Mouse (Mus musculus) heart, embryonic 10.5 days (tissue): Measurements from ENCODE around the gene H2-Eb2. TPM values are rescaled to one million over a fixed set of nuclear protein-coding genes. Genes with fewer than 3 reads are reported as not detected.
"Not testable (repeated sequence)": the region's sequence is repeated elsewhere in the genome, so short reads cannot be mapped to it uniquely, and the experiment has no call there.

Source experiments
- DNase-seq: peaks from one replicate; pipeline ENCODE4 v3.0.0-alpha.2; 2017; ENCODE audit warnings: low spot score
- H3K27ac ChIP-seq: fragments of 300-500 bp; sonication (generic); 2 replicates; pipeline ENCODE4 v1.5.1; 2016; ENCODE audit warnings: mild to moderate bottlenecking
- H3K27me3 ChIP-seq: fragments of 300-500 bp; sonication (generic); 2 replicates; pipeline ENCODE4 v1.6.1; 2016; ENCODE audit warnings: mild to moderate bottlenecking; ENCODE audit not compliant: poor library complexity, insufficient read depth, severe bottlenecking
- H3K36me3 ChIP-seq: fragments of 300-500 bp; sonication (generic); 2 replicates; pipeline ENCODE4 v1.6.1; 2016; ENCODE audit warnings: mild to moderate bottlenecking, moderate library complexity
- H3K4me1 ChIP-seq: fragments of 300-500 bp; sonication (generic); 2 replicates; pipeline ENCODE4 v1.6.1; 2016; ENCODE audit warnings: mild to moderate bottlenecking
- H3K4me3 ChIP-seq: fragments of 300-500 bp; sonication (generic); 2 replicates; pipeline ENCODE4 v1.5.1; 2016; ENCODE audit warnings: mild to moderate bottlenecking, moderate library complexity
- H3K9me3 ChIP-seq: fragments of 300-500 bp; sonication (generic); 2 replicates; pipeline ENCODE4 v1.6.1; 2016; ENCODE audit warnings: mild to moderate bottlenecking, moderate library complexity
- WGBS: fragments of 180-500 bp; shearing (Covaris S2); methylation state at CpG from one replicate; pipeline ENCODE4 v1.1.7; 2016; 5-methylcytosine and 5-hydroxymethylcytosine counted together
- polyA plus RNA-seq: library from polyadenylated mRNA; unstranded; fragments of >200 nt; fragmentation: Nextera tagmentation; extraction: Ambion mirVana; gene quantifications from 2 replicates; pipeline ENCODE4 v1.2.1, GENCODE M21; 2016

Gene H2-Eb2
- polyA plus RNA-seq, 1 experiment from 2014 or later, result not detected

DNA sequence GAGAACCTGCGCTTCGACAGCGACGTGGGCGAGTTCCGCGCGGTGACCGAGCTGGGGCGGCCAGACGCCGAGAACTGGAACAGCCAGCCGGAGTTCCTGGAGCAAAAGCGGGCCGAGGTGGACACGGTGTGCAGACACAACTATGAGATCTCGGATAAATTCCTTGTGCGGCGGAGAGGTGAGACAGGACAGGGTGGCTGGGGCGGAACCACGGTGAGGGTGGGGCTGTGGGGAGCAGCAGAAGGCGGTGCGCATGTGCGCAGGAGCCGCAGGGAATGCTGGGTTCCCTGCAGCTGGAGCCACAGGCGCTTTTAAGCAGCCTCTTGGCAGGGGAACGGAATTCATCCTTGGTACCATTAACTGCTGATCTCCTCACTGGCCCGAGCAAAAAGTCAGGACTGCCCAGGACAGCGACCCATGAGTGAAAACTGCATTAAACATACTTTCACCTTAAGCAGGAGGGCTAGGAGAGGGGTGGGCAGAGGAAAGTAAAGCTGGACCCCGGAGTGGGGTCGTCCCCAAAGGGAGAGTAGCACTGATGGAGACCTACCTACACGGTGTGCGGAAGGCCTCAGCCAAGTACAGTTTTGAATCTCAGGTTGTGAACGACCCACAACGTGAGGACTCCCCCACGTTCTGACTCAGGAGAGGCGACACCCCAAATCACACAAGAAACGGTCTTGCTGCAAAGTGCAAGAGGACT, 15.6 kb upstream of the H2-Eb2 start:
- peaks cover 11% of the 10 kb centered on the region for H3K4me1 ChIP-seq
- 21% methylated on average over 38 of the region's 38 CpGs for WGBS
- DNase-seq, result peak; percentile 84
- peak overlapping the region; percentile 86 for H3K27ac ChIP-seq
- H3K36me3 ChIP-seq, result no peaks in the 10 kb centered on the region
- peak overlapping the region; percentile 71 for H3K4me3 ChIP-seq
- H3K27me3 ChIP-seq, result peaks cover 5% of the 10 kb centered on the region; the same call in 1 of the 2 replicates
- H3K9me3 ChIP-seq, result no peaks in the 10 kb centered on the region

DNA sequence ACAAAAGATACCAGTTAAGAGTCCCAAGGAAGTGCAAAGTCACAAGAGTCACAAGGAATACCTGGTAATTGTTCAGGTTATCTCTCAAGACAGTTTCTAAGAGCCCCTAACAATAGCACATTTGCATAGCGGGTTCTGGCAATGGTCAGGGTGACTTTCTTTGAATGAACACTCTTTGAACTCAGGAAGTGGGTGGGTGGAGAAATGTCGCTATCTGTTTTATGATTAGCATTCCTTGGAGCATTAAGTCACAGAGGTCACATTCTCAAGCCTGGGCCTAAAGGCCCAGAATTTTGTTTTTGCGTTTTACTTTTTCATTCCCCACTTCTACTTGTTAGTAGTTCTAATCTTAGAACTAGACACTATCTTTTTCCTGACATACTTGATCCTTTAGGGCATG, 14.9 kb upstream of the H2-Eb2 start:
- H3K4me3 ChIP-seq, H3K36me3 ChIP-seq, H3K9me3 ChIP-seq, H3K27ac ChIP-seq, H3K27me3 ChIP-seq, DNase-seq: not testable (repeated sequence)
- 76% methylated on average over 3 of the region's 3 CpGs for WGBS
- H3K4me1 ChIP-seq, result peaks cover 11% of the 10 kb centered on the region

DNA sequence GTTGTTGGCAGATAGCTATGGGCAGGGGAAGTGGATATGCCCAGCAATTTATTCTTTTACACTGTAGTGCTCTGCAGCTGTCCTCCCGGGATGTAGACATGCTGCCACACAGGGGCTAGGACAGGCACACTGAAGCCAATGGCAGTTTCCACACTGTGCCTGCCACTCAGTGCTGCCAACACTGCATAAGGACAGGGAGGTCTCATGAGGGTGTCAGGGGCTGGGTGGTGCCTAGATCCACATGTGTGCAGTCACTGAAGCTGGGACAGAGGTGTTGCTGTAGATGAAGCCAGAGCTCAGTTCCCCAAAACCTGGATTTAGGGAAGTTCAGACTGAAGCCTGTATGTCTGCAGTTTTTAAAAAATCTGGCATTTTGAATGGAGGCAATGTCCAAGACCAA, 13.3 kb upstream of the H2-Eb2 start:
- no peak for DNase-seq
- no peaks in the 10 kb centered on the region for H3K36me3 ChIP-seq
- no peaks in the 10 kb centered on the region for H3K9me3 ChIP-seq
- H3K27me3 ChIP-seq, result peaks cover 5% of the 10 kb centered on the region; the same call in 1 of the 2 replicates
- H3K4me3 ChIP-seq, result no peak overlapping the region
- H3K27ac ChIP-seq, result no peak overlapping the region
- H3K4me1 ChIP-seq, result peaks cover 11% of the 10 kb centered on the region
- WGBS, result 90% methylated on average over 1 of the region's 1 CpGs

DNA sequence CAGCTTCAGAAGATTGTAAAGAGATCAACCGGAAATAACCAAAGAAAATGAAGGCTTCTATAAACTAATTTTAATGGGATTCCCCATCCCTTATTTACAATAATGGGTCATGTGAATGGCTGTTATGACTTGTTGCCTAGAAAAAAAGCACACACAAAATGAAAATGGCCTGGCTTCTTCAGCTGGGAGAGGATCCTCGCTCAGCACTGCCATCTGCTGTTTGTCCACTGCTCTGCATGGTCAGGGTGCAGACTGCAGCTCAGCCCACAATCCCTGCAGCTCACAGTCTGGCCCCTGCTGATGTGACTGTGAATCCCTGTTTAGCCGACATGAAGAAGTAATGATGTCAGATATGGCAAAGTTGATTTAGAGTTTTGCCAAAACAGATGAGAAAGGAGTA, 12.1 kb upstream of the H2-Eb2 start:
- Histone ChIP-seq H3K36me3 (no peaks in the 10 kb centered on the region), H3K27me3 (peaks cover under 1% of the 10 kb centered on the region; the same call in 1 of the 2 replicates), H3K4me3 (no peak overlapping the region), H3K27ac (no peak overlapping the region), H3K9me3 (no peaks in the 10 kb centered on the region), H3K4me1 (peaks cover 11% of the 10 kb centered on the region)
- DNase-seq, result peak; percentile 82
- WGBS, result 34% methylated on average over 3 of the region's 3 CpGs

DNA sequence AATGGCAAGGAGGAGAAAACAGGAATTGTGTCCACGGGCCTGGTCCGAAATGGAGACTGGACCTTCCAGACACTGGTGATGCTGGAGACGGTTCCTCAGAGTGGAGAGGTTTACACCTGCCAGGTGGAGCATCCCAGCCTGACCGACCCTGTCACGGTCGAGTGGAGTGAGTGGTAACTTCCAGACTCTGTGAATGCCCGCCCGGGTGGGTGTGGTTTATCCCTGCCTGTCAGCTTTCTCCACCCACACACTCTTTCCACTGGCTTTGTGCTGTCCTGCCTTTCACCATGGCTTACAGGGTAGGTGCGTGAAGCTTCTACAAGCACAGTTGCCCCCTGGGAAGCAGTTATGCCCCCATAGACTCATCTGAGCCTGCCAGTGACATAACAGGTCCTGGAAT, 11.2 kb upstream of the H2-Eb2 start:
- no peak overlapping the region for H3K27ac ChIP-seq
- H3K4me3 ChIP-seq, result no peak overlapping the region
- no peaks in the 10 kb centered on the region for H3K27me3 ChIP-seq
- WGBS, result 67% methylated on average over 9 of the region's 9 CpGs
- peaks cover 8% of the 10 kb centered on the region for H3K4me1 ChIP-seq
- H3K36me3 ChIP-seq, result no peaks in the 10 kb centered on the region
- no peak for DNase-seq
- H3K9me3 ChIP-seq, result no peaks in the 10 kb centered on the region

DNA sequence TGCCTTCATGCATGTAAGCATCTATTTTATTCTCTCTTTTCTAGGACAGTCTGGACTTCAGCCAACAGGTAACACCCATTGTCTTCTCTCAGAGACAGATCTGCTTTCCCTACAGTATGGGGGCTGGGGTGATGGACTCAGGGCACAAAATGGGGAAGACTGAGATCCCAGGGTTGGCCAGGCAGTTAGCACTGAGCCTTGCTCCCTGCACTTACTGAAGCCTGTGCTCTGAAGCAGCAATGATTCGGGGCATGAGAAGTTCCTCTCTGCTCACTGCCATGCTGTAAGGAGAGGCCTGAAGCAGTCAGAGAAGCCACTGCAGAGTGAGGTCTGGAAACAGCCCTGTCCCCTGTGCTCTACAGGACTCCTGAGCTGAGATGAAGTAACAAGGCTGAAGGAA, 10.0 kb upstream of the H2-Eb2 start:
- Histone ChIP-seq H3K27ac (no peak overlapping the region), H3K4me3 (no peak overlapping the region), H3K27me3 (no peaks in the 10 kb centered on the region), H3K9me3 (no peaks in the 10 kb centered on the region), H3K36me3 (no peaks in the 10 kb centered on the region), H3K4me1 (no peaks in the 10 kb centered on the region)
- 74% methylated on average over 1 of the region's 1 CpGs for WGBS
- DNase-seq, result no peak

DNA sequence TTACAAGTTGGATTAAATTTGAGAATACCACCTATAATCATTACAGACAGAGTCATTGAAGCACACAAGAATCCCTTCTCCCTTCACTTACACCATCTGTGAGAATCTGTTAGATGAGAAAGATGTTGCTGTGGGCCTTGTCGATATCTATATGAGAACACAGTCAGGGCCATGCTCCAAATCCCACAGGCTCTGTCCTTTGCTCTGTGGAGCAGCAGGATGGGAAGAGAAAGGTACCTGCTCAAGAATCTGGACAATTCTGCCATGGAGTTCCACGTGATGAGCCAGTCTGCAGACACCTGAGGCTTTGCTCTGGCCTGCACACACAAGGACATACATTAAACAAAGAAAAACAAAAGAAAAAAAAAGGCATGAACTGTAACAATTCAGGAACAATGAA, 8.8 kb upstream of the H2-Eb2 start:
- Histone ChIP-seq H3K36me3 (no peaks in the 10 kb centered on the region), H3K27me3 (no peaks in the 10 kb centered on the region), H3K4me1 (no peaks in the 10 kb centered on the region), H3K27ac (no peak overlapping the region), H3K9me3 (no peaks in the 10 kb centered on the region), H3K4me3 (no peak overlapping the region)
- peak; percentile 27 for DNase-seq
- WGBS, result 72% methylated on average over 2 of the region's 2 CpGs

DNA sequence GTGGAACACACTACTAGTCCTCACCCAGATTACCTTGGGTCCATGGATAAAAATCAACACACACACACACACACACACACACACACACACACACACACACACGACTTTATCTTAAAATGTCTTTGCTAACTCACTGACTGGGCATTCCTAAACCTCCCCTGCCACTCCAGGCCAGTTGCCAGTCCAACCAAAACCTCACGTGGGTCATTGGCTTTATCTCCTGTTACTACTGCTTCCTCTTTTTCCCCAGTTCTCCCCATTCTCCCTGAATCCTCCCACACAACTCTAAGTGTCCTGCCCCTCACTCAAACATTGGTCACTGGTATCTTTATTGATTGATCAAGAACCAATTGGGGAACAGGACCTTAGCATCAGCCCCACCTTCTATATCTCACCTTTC, 8.2 kb upstream of the H2-Eb2 start:
- WGBS, result 28% methylated on average over 2 of the region's 2 CpGs

DNA sequence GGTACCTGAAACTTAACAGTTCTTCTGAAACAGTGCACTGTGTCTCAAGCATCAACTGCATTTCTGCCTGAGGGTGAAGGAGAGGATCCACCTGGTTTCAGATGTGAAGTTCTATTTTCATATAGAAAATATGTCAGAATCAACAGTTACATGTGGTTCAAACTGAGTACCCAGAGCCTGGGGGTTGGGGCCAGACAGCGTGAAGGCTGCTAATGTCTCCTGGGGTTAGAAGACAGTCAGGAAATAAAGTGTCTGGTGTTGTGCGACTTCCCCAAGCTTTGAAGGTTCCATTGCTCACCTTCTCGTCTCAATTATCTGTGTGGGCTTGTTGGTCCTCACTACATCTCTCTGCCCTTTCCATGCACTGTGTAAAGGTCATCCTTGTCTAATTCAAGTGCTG, 908 bp downstream of the H2-Eb2 start:
- H3K27me3 ChIP-seq, result no peaks in the 10 kb centered on the region
- no peak overlapping the region for H3K4me3 ChIP-seq
- H3K27ac ChIP-seq, result no peak overlapping the region
- 0 out of 2 replicates have a peak, but pooled peaks cover 4% of the 10 kb centered on the region for H3K4me1 ChIP-seq
- no peaks in the 10 kb centered on the region for H3K36me3 ChIP-seq
- peak; percentile 2 for DNase-seq
- 76% methylated on average over 3 of the region's 3 CpGs for WGBS
- H3K9me3 ChIP-seq, result no peaks in the 10 kb centered on the region

More for the DNA sequence above, 8.2 kb upstream of the H2-Eb2 start:
- no peaks in the 10 kb centered on the region for H3K36me3 ChIP-seq
- H3K9me3 ChIP-seq, result no peaks in the 10 kb centered on the region
- peak; percentile 55 for DNase-seq
- no peaks in the 10 kb centered on the region for H3K4me1 ChIP-seq
- H3K4me3 ChIP-seq, result no peak overlapping the region
- no peak overlapping the region for H3K27ac ChIP-seq
- H3K27me3 ChIP-seq, result no peaks in the 10 kb centered on the region

DNA sequence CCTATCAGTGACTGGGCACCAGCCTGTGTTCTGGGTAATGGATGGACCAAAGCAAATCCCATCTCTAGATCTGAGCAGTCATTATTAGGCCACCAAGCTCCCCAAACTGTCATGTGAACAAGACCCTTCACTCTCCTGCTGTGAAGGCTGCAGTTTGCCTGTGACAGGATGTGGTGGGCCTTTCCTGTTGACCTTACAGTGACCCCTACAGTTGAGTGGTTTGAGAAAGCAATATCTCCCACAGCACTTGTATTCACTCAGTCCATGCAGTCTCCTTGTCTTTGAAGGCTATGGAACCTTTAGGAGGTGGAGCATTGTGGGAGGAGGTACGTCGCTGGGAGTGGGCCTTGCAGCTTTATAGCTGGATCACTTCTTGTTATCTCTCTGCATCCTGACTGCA, 4.3 kb downstream of the H2-Eb2 start:
- no peaks in the 10 kb centered on the region for H3K27me3 ChIP-seq

DNA sequence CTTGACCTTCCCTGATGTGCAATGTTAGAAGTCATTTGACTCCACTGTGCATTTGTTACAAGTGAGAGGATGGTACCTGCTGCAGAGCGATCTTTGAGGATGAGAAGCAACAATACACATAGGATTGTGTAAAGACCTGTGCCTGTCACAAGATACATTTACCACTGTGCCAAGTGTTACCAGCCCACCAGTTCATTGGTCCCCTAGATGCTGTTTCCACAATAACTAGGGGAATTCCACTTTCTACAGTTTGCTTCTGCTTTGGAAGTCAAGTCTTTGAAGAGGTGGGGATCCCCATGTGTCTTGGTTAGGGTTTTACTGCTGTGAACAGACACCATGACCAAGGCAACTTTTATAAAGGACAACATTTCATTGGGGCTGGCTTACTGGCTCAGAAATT, 5.7 kb downstream of the H2-Eb2 start:
- Histone ChIP-seq H3K36me3 (no peaks in the 10 kb centered on the region), H3K27me3 (no peaks in the 10 kb centered on the region), H3K4me1 (0 out of 2 replicates have a peak, but pooled peaks cover 4% of the 10 kb centered on the region), H3K9me3 (no peaks in the 10 kb centered on the region), H3K27ac (no peak overlapping the region), H3K4me3 (no peak overlapping the region)
- 85% methylated on average over 1 of the region's 1 CpGs for WGBS
- DNase-seq, result no peak

More for the DNA sequence above, 4.3 kb downstream of the H2-Eb2 start:
- Histone ChIP-seq H3K9me3 (no peaks in the 10 kb centered on the region), H3K27ac (no peak overlapping the region), H3K4me1 (0 out of 2 replicates have a peak, but pooled peaks cover 4% of the 10 kb centered on the region), H3K4me3 (no peak overlapping the region), H3K36me3 (no peaks in the 10 kb centered on the region)
- DNase-seq, result no peak
- 57% methylated on average over 2 of the region's 2 CpGs for WGBS

DNA sequence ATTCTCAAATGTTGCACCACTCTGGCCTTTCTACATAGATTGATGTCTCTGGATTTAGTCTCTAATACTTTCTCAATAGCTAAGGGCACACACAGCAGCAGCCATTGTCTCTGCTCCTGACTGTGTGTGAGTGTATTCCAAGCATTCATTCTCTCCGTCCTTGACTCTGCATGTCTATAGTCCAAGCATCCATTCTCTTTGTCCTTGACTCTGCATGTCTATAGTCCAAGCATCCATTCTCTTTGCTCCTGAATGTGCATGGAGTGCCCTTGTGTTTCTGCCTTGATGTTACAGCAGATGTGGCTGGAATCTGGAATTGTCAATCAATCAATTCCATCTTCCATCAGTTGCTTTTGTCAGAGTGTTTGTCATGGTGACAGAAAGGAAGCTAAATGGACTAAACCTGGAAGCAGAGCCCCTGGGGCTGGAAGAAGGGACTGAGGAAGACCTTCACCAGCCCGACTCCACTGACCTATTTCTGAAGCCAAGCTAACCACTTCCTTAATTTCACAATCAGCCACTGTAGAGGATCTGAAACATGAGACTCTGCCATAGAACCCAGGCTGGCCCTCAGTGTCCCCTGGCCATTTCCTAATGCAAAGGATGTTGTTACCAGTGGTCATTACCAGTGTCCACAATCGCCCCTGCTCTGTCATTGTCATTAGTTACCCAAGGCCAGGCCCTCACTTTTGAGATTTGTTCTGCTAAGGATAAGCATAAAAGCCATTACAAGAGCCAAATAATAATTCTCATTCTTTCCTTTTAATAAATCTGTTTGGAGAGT, 15.3 kb downstream of the H2-Eb2 start:
- 54% methylated on average over 3 of the region's 3 CpGs for WGBS
- no peak overlapping the region for H3K4me3 ChIP-seq
- H3K27me3 ChIP-seq, result 0 out of 2 replicates have a peak, but pooled peaks cover 5% of the 10 kb centered on the region
- no peak overlapping the region for H3K27ac ChIP-seq
- H3K36me3 ChIP-seq, result no peaks in the 10 kb centered on the region
- DNase-seq, result no peak
- H3K9me3 ChIP-seq, result no peaks in the 10 kb centered on the region
- H3K4me1 ChIP-seq, result no peaks in the 10 kb centered on the region

DNA sequence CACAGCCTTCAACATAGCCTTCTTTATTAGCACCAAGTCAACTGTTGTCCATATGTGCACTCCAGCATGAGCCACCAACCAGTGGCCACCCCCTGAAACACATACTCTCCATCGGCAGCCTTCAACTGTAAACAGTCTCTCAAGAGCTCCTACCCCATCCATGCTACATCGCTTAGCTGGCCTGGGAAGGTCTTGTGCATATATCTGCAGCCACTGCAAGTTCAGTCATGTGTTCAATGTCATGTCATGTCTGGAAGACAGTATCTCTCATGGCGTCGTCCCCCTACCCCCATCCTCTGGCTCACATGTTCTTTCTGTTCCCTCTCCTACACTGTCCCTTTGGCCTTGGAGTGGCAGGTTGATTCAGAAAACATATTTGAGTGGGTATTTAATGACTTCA, 19.4 kb downstream of the H2-Eb2 start:
- H3K4me3 ChIP-seq, result no peak overlapping the region
- WGBS, result 78% methylated on average over 4 of the region's 4 CpGs
- no peak for DNase-seq
- no peaks in the 10 kb centered on the region for H3K36me3 ChIP-seq
- no peaks in the 10 kb centered on the region for H3K4me1 ChIP-seq
- no peaks in the 10 kb centered on the region for H3K9me3 ChIP-seq
- no peak overlapping the region for H3K27ac ChIP-seq
- H3K27me3 ChIP-seq, result peaks cover 11% of the 10 kb centered on the region; the same call in 1 of the 2 replicates
